23 mouse cellular contexts compared by ENCODE assay signal in genomic region chr2:165643596-165643995, GRCm38 (mm10). TPM values are rescaled to one million over a fixed set of nuclear protein-coding genes. Genes with fewer than 3 reads are reported as not detected.
DNase-seq lines count a peak whose midpoint lies in the region; ATAC-seq and TF ChIP-seq lines count a peak whose summit lies in the region.
"Had no signal": no experiment of that assay in that cellular context is flagged by ENCODE, and none has a peak within 500 bp of the region (broad histone marks: within the 10 kb centered on the region; RNA-seq: fewer than 3 reads in every experiment).

No protein-coding gene starts in this region.

- no peaks in the 10 kb centered on the region for H3K36me3 ChIP-seq in forebrain, embryonic 10.5 days (replicated peaks)
- no peaks in the 10 kb centered on the region for H3K36me3 ChIP-seq in forebrain, embryonic 11.5 days (ENCODE audit: control insufficient read depth, insufficient read depth, low read length)
- no peaks in the 10 kb centered on the region for H3K36me3 ChIP-seq in lung, embryonic 16.5 days (ENCODE audit: control insufficient read depth, insufficient read depth, low read length)
- no peaks in the 10 kb centered on the region for H3K36me3 ChIP-seq in stomach, postnatal 0 days (ENCODE audit: control insufficient read depth, insufficient read depth, low read length)
- H3K36me3 ChIP-seq: embryonic facial prominence, embryonic 13.5 days; heart, embryonic 12.5 days; hindbrain, embryonic 12.5 days; limb, embryonic 10.5 days had no signal

- ATAC-seq in forebrain, embryonic 11.5 days (replicated peaks; ENCODE audit: low FRiP score) = no peak
- no peak for ATAC-seq in lung, embryonic 16.5 days (ENCODE audit: low read depth)
- no peak for ATAC-seq in stomach, postnatal 0 days (ENCODE audit: low FRiP score, low TSS enrichment)
- ATAC-seq: activated CD4-positive, CD25-positive, alpha-beta regulatory T cell, adult 4 months; forebrain, embryonic 14.5 days had no signal

- no peak for TF ChIP-seq EP300 in stomach, postnatal 0 days (optimal IDR thresholded peaks at IDR 0.05)

- no peak overlapping the region for H3K9ac ChIP-seq in forebrain, embryonic 11.5 days (ENCODE audit: low read length)
- no peak overlapping the region for H3K9ac ChIP-seq in lung, embryonic 16.5 days (ENCODE audit: low read length)
- H3K9ac ChIP-seq in stomach, postnatal 0 days (ENCODE audit: low read length) = no peak overlapping the region
- H3K9ac ChIP-seq: embryonic facial prominence, embryonic 13.5 days; heart, embryonic 12.5 days; hindbrain, embryonic 12.5 days had no signal

- no peaks in the 10 kb centered on the region for H3K9me3 ChIP-seq in forebrain, embryonic 10.5 days
- no peaks in the 10 kb centered on the region for H3K9me3 ChIP-seq in forebrain, embryonic 11.5 days (ENCODE audit: control insufficient read depth, low read length)
- H3K9me3 ChIP-seq in lung, embryonic 16.5 days (ENCODE audit: control insufficient read depth, low read length) = no peaks in the 10 kb centered on the region
- no peaks in the 10 kb centered on the region for H3K9me3 ChIP-seq in stomach, postnatal 0 days (ENCODE audit: control insufficient read depth, low read length)
- H3K9me3 ChIP-seq: embryonic facial prominence, embryonic 13.5 days; heart, embryonic 12.5 days; hindbrain, embryonic 12.5 days; limb, embryonic 10.5 days had no signal

- TF ChIP-seq CTCF in stomach, postnatal 0 days (IDR thresholded peaks at IDR 0.05; ENCODE audit: low read depth) = no peak

- H3K27ac ChIP-seq in forebrain, embryonic 10.5 days = peak overlapping the region; percentile 35
- H3K27ac ChIP-seq in forebrain, embryonic 11.5 days (ENCODE audit: low read depth, low read length) = no peak overlapping the region
- H3K27ac ChIP-seq in lung, embryonic 16.5 days (ENCODE audit: low read length) = peak overlapping the region; percentile 19; the same call in 1 of the 2 replicates
- H3K27ac ChIP-seq in stomach, postnatal 0 days (replicated peaks) = peak overlapping the region; percentile 74
- H3K27ac ChIP-seq: embryonic facial prominence, embryonic 13.5 days; hindbrain, embryonic 12.5 days had no signal

- DNase-seq in forebrain, embryonic 10.5 days (ENCODE audit: extremely low spot score, low spot score) = no peak
- DNase-seq in forebrain, embryonic 11.5 days (ENCODE audit: low spot score) = no peak
- DNase-seq in lung, postnatal 25 days (ENCODE audit: low spot score) = no peak
- DNase-seq in WW6 (ENCODE audit: low read depth, low spot score) = peak; percentile 24
- no peak for DNase-seq in stomach, postnatal 0 days (ENCODE audit: low spot score)
- DNase-seq in liver = no peak
- DNase-seq: adrenal gland, adult 8-10 months; gastrocnemius, postnatal 10 days; heart, adult 11 months; heart, postnatal 10 days; kidney, adult 18-20 months; kidney, postnatal 10 days; thymus, adult 18-20 months; thymus, postnatal 36 days had no signal

- H3K4me1 ChIP-seq in forebrain, embryonic 10.5 days = peaks cover 52% of the 10 kb centered on the region
- H3K4me1 ChIP-seq in forebrain, embryonic 11.5 days (replicated peaks; ENCODE audit: control insufficient read depth, insufficient read depth, low read length) = peaks cover 4% of the 10 kb centered on the region
- H3K4me1 ChIP-seq in lung, embryonic 16.5 days (replicated peaks; ENCODE audit: control insufficient read depth, insufficient read depth, low read length) = peaks cover 4% of the 10 kb centered on the region; the same call in 1 of the 2 replicates
- H3K4me1 ChIP-seq in stomach, postnatal 0 days (replicated peaks; ENCODE audit: control insufficient read depth, insufficient read depth) = no peaks in the 10 kb centered on the region

- H3K4me3 ChIP-seq in forebrain, embryonic 10.5 days = no peak overlapping the region
- H3K4me3 ChIP-seq in forebrain, embryonic 11.5 days (ENCODE audit: low read depth, low read length) = no peak overlapping the region
- H3K4me3 ChIP-seq in lung, embryonic 16.5 days (ENCODE audit: low read length) = no peak overlapping the region
- no peak overlapping the region for H3K4me3 ChIP-seq in stomach, postnatal 0 days (ENCODE audit: low read depth, low read length)
- H3K4me3 ChIP-seq: embryonic facial prominence, embryonic 13.5 days; erythroblast, embryonic 14.5 days; heart, embryonic 12.5 days; hindbrain, embryonic 12.5 days; limb, embryonic 10.5 days had no signal

- H3K27me3 ChIP-seq in forebrain, embryonic 10.5 days (ENCODE audit: poor library complexity, severe bottlenecking) = no peaks in the 10 kb centered on the region
- no peaks in the 10 kb centered on the region for H3K27me3 ChIP-seq in forebrain, embryonic 11.5 days (ENCODE audit: control insufficient read depth, insufficient read depth, low read length)
- H3K27me3 ChIP-seq in lung, embryonic 16.5 days (ENCODE audit: control insufficient read depth, insufficient read depth, low read depth, low read length) = no peaks in the 10 kb centered on the region
- no peaks in the 10 kb centered on the region for H3K27me3 ChIP-seq in stomach, postnatal 0 days (ENCODE audit: control insufficient read depth, insufficient read depth, low read length)
- H3K27me3 ChIP-seq: embryonic facial prominence, embryonic 13.5 days; hindbrain, embryonic 12.5 days had no signal

- no peak overlapping the region for H3K4me2 ChIP-seq in forebrain, embryonic 11.5 days (ENCODE audit: low read depth, low read length, severe bottlenecking)
- H3K4me2 ChIP-seq in lung, embryonic 16.5 days (ENCODE audit: low read depth, low read length) = no peak overlapping the region
- H3K4me2 ChIP-seq in stomach, postnatal 0 days (replicated peaks; ENCODE audit: low read depth) = no peak overlapping the region
- H3K4me2 ChIP-seq: embryonic facial prominence, embryonic 13.5 days; heart, embryonic 12.5 days; hindbrain, embryonic 12.5 days; midbrain, embryonic 11.5 days had no signal

- 66% methylated on average over 3 of the region's 3 CpGs for WGBS in forebrain, embryonic 10.5 days
- WGBS in forebrain, embryonic 11.5 days = 61% methylated on average over 3 of the region's 3 CpGs
- WGBS in lung, embryonic 16.5 days = 50% methylated on average over 3 of the region's 3 CpGs
- WGBS in stomach, postnatal 0 days = 58% methylated on average over 3 of the region's 3 CpGs

RNA-seq across cellular contexts. Expression of gene Eya2, which starts 48.8 kb away (rescaled TPM):
- polyA plus RNA-seq in forebrain, embryonic 10.5 days (2016; fragmentation: Nextera tagmentation; extraction: Ambion mirVana) = 18.0 and 24.2 TPM in 2 replicates
- polyA plus RNA-seq in forebrain, embryonic 11.5 days (2014; fragmentation: Nextera tagmentation; extraction: Ambion mirVana) = 10.3 TPM in 2 replicates
- 6.0 and 6.9 TPM in 2 replicates for polyA plus RNA-seq in lung, embryonic 16.5 days (2015; fragmentation: Nextera tagmentation; extraction: Ambion mirVana)
- polyA plus RNA-seq in stomach, postnatal 0 days (2015; fragmentation: Nextera tagmentation; extraction: Ambion mirVana) = 15.5 and 21.6 TPM in 2 replicates
- polyA plus RNA-seq: erythroblast, embryonic 14.5 days had no signal
